Mouse (Mus musculus) frontal cortex, adult 2 months (tissue): ENCODE results near the gene Ncam1. TPM values are rescaled to one million over a fixed set of nuclear protein-coding genes. Genes with fewer than 3 reads are reported as not detected.

Experiments used
- DNase-seq, 2 experiments: peaks; one replicate each; pipeline ENCODE4 v3.0.0; 2022; ENCODE audit warnings: low spot score in 1 of 2; ENCODE audit errors: extremely low spot score in 1 of 2
- polyA plus RNA-seq: library from polyadenylated mRNA; depleted of rRNA; stranded (reverse); fragments of >200 nt; gene quantifications from 2 replicates; pipeline ENCODE4 v1.2.3, GENCODE M21; 2012

The Ncam1 gene
- polyA plus RNA-seq, 1 experiment, result 148 TPM

DNA sequence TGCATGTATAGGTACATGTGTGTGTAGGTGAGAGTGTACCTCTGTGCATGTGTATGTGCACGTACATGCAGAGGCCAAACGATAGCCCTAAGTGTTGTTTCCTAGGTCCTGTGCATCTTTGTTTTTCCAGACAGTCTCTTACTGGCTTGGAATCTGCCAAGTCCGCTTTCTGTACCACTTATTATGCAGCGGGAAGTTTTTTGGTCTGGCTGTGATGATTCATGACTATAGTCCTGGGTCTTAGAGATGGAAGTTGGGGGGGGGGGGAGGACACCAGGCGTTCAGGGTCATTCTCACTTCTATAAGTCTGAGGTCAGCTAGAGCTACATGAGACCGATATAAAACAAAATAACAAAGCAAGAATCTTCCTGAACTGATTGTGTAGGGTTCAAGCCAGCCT lies 173.8 kb downstream of the Ncam1 start:
- DNase-seq, result no peak

DNA sequence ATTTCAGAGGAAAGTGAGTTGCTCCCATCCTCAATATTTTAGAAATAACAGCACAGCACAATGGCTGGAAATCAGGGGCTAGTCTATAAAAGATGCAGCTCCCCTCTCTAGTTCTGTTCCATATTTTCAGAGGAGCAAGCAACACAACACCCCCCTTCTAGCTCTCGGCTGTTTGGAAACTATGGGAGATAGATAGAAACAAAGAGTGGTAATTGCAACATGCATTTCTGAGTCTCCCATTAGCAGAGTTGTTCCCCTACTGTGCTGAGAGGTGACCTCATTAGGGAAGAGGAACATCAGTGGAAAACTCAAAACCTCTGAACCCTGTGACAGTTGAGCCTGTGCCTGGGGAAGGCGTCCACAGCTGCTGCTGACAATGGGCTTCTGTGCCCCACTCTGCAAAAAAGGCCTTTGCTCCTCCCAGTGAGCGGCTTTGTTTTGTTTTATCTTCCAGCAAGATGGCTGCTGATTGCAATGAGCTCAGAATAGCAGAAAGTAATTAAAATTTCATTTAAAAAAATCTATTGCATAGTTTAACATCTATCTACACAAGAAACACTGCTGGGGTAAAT lies 174.7 kb downstream of the Ncam1 start:
- peak in 1 of 2 experiments; percentile 34 for DNase-seq

DNA sequence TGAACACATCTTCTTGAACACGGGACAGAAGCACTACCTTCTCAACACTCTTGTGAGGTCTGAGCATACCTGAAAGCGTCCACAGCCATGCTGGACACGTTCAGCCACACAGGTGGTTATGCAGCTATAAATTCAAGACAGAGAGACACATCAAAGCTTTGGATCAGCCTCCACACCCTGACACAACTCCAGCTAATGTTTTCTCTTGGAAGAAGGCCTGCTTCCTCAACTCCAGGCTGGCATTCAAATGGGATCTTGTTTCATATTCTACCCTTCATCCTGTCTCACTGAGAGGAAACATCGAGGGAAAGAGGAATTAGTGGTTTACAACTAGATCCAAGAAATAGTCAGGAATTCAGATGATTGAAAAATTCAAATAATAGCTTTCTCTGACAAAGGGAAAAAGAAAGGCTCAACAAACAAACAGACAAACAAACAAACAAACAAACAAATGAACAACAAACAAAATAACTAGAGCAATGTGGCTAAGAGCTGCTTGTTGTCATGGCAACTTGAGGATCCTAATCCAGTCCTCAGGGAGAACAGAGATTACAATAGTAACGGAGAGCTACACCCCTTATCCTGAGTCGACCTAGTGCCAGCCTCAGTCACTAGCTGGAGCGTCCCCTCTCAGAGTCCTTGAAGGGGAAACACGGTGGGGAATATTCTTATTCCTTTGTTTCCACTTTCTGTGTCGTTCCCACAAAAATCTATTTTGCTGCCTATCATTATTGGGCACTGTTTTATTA lies 175.6 kb downstream of the Ncam1 start:
- DNase-seq, result peak in 1 of 2 experiments; percentile 48

DNA sequence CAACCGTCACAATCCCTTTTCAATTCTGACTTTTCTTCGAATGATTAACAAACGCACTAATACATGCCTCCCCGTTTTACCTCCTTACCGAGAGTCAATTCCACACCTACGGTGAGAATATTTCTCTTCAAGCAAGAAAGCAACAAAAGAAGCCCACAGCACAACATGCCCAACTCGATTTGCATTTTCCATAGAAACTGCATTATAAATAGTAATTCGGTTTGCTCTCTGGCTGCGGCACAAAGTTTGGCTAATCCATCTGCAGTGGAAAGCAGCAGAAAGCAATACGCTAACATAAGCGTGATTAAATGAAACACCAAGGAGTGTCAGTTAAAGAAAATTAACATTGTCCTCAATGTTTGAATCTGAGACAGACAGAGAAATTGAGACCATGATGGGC lies 177.0 kb downstream of the Ncam1 start:
- peak in 1 of 2 experiments; percentile 60 for DNase-seq

DNA sequence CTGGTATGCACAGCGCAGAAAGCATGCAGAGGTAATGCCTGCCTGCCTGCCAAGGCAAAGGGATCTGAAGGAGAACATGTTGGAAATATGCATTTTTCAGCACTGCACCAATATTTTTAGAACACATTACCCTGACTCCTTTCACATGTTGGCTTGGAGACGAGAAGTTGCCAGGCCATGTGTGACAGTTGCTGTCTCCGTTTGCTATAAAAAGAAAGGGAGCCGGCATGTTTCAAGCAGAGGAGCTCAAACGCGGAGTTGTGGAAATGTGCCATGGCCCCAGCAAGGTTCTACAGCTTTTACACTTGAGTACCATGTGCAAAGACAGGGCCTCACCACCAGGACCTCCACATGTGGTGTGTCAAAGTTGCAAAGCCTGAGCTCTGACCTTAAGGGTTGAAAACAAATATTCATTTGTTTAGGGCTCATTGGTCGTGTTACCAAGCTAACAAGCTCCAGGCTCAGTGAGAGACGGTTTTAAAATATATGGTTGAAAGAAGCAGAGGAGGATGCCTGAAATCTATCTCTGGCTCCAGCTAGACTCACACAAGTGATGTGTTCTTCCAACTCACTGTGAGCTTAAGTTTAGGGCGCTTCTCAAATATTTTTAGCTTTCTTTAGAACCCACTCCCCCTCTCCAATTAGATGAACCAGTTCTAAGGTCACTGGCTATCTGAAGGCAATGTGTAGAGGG lies 179.9 kb downstream of the Ncam1 start:
- DNase-seq, result peak; percentile 68 to 71

DNA sequence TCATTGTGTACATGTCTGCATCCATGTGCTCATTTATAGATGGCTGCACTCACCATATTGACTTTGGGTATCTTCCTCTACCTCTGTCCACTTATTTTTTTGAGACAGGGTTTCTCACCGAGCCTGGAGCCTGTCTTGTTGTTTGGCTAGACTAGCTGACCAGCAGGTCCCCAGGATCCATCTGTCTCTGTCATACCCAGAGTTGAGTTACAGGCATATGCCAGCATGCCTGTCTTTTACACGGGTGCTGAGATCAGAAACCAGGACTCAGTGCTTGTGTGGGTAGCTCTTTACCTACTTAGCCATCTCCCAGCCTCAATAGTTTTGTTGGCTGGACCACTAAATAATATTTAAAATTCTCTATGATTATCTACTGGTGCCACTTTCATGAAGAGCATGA lies 180.5 kb downstream of the Ncam1 start:
- no peak for DNase-seq

DNA sequence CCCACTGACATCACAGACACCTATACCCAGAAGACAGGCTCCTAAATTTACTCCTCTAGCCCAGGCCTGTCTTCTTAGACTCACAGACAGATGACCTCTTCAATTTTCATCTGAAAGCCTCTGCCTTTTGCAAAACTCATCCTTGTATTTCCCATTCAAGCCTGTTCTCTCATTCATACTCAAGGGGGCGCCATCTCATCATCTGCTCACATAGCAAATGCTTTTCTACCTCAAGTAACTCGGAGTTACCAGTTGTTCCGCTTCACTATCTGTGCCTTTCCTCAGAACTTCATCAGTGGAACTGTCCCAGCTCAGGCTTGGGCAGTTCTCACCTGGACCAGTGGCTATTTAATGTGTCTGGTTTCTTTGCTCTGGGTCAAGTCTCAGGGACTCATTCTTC lies 181.5 kb downstream of the Ncam1 start:
- DNase-seq, result peak; percentile 50 to 88

DNA sequence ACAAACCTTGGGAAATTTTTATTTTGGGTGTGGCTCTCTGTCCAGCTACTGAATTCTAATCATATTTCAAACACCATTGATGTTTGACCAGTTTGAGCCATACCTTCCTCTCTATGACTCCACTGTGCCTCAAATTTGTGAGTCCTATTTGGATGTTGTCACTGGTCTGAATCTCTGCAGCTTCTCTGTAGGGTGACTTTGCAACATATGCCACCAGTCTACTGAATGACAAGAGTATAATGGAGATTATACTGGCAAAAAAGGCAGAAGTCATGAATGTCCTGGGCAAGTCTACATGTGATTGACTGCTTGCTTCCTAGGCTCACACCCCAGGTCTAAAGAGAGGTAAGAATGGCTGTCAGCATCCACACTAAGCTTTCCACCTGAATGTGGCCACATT lies 186.3 kb downstream of the Ncam1 start:
- DNase-seq, result no peak

DNA sequence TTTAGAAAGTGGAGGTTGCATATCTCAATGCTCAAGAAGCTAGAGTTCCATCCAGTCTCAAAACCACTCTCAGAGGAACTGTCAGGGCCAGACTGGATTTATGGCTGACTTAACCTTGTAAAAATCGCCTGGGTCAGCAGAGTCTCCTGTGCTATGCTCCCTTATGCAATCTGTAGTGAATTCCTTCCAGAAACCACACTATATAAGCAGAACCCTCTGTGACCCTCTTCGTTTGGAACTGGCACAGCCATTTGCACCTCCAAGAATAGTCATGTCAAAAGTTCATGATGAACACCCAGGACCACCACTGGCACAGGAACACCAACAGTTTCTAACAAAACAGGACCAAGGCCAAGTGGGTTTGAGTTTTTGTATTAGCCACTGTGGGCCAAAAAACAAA lies 190.5 kb downstream of the Ncam1 start:
- no peak for DNase-seq

DNA sequence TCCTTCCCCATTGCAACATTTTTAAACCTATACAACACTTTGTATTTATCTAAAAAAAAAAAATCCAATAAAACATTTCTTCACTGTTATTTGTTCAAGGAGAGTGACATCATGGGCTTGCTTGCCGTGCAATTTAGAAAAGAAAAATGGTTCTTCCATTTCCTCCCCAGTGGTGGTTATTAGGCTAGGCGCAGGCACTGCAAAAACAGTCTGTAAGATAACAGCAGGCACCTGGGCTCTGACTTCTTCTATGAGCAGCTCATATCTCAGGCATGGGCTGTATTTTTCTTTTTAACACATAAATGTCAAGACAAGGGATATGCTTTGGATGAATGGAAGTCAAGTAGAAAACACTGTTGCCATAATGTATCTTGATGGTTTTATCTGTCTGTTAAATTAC lies 192.0 kb downstream of the Ncam1 start:
- DNase-seq, result no peak

DNA sequence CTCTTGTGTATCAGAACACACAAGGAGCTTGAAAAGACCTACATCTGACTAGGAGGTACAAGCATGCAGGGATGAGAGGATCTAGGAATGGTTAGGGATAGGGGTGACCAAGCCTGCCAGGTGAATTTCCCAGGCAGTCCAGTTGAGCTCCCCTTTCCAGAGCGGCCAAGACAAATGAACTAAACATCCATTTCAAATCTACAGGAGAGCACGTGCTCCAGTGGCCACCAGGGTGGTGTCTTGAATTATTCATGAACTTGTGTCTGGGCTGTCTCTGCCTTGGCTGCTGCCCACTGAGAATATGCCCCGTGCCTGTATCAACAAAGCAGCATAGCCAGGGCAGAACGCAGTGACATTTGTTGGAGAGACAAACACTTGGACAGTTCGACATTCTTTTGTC lies 192.4 kb downstream of the Ncam1 start:
- DNase-seq, result no peak

DNA sequence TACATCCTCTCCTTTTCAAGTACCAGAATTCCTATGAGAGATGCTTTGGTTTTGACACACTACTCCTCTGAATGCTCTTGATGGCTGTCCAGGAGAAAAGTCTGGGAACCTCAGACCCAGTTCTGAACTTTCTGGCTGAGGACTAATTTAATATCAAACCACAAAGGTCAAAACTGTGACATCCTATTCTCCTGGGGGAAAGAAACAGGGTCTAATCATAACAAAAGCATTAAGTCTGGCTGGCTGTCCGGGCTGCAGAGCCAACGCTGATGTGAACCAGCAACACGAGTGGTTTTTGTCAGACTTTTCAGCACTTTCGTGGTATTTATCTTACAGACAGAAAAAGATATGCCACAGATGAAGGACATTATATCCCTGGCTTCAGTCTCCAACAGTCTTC lies 192.9 kb downstream of the Ncam1 start:
- DNase-seq, result no peak

DNA sequence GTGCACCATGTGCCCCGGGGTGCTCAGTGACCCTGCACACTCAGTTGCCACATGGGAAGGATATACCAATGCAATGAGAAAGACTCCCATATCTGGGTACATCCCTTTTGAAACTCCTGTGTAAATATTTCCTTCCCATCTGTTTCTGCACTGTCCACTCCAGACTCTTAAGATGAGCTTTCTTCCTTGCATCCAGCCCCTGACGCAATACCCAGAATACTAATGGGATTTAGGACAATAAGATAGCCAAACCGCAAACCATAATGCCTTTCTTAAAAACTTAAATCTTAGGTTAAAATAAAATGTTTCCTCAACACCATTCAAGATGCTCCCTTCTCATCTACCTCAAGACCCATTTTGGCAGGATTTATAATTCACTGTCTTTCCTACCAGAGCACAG lies 193.4 kb downstream of the Ncam1 start:
- no peak for DNase-seq

DNA sequence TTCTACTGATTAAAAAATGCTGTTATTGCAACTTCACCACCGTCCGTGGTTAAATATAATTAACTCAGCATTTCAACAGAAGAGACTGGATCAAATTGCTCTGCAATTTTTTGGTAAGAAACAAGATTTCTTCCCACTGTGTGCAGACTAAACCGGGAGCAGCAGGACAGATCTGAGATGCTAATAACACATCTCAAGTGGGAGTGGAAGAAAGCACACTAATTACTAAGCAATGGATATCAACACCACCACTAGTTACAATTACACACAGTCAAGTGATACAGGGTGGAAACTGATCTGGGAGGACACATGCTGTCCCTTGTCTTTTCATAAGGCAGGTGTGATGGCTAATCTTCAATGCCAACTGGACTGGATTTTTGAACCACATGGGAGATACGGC lies 197.5 kb downstream of the Ncam1 start:
- DNase-seq, result no peak

DNA sequence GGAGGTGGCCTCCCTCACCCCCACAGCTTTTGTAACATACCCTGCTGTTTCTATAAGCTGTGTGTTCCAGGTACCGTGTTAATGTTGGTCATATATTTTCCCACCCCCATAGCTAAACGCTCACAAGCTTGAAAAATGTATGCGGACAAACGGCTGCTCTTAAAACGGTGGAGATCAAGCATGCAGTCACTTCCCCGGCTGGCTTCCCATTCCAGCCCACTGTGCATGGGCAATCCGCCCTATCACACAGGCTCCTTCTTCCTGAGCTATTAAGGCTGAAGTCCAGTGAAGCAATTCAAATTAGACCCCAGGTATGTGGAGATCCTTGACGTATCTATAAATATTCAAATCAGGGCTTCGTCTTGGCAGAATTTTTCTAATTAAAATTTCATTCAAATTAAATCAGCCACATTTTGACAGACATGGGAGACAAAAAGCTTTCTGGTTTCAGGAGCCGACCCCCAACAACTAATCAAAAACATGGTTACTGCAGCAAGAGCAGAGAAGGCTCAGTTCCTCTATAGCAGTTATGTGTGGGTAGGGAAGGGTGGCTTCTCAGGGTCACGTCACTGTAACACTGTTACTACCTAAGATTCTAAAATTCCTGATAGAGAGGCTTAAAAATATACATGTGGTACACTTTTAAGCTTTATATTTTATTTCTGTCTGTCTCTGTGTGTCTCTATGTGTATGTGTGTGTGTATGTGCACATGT lies 202.9 kb downstream of the Ncam1 start:
- no peak for DNase-seq

DNA sequence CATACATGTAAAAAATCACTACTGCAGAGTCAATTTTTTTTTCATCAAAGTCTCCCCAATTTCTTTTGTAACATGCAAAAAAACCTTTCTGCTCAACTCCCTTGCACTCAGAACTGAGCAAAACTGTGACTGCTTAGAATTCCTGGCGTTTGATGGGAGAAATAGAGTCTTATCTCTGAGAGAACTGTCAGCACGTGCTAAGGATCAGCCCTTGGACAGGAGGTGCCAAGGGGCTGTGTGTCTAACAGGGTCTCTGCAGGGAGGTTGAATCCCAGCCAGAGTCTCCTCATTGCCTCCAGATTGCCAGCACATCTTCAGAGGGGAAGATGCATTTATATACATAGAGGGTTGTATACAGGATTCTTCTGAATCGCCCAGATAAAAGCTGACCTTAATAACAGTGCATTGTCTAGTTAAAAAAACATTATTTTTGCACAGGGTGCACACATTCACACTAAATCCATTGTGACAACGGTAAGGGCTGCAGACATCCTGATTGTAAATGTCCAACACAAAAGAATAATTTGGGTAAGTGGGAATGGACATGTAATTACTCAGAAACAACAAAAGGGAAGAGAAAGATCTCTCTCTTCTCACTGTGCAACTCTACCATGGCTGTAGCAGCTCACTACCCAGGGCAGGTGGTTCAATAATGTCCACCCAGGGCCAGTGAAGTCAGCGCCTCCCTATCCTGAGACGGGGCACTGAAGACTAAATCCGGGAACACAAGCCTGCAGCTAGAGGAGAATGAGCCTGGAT lies 203.7 kb downstream of the Ncam1 start:
- no peak for DNase-seq

DNA sequence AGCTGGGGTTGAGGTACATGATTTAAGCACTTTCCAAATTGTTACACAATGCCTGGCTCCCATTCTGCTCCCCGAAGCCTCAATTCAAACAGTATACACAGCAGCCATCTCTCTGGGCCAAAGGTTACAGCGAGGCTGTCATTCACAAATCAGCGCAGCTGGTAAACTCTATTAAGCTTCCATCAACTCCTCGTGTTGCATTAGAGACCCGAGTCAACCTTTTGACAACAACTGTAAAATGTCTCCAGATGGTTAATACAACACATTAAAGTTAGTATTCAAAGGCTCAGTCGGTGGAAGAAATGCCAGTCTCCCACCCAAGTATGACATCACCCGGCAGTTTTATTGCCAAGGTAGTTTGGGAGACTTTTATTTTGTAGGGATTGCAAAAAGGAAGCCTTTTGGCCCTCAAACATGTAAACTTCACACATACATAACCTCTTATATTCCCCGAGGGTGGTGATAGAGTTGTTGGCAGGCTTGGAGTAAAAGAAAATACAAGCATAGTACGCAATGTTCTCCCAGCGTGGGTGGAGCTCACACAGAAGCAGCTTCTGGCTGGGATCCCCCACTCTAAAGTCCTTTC lies 204.7 kb downstream of the Ncam1 start:
- peak in 1 of 2 experiments; percentile 59 for DNase-seq

DNA sequence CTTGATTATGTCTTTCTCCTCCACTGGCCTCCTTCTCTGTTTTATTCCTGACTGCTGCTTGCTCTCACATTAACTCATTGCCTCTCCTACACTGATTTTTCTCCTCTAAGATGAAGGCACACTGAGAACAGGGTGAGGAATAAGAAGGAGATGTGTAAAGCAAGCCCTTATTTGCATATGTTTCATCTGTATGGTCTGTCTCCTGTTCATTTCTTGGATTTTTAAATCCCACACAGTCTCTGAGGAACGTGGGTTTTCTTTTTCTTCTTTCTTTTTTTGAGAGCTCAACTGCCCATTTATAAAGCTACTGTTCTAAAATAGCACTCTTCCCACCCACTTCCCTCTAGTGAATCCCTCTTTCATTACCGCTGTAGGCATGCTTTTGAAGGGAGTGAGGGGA lies 206.7 kb downstream of the Ncam1 start:
- DNase-seq, result peak; percentile 35 to 62

DNA sequence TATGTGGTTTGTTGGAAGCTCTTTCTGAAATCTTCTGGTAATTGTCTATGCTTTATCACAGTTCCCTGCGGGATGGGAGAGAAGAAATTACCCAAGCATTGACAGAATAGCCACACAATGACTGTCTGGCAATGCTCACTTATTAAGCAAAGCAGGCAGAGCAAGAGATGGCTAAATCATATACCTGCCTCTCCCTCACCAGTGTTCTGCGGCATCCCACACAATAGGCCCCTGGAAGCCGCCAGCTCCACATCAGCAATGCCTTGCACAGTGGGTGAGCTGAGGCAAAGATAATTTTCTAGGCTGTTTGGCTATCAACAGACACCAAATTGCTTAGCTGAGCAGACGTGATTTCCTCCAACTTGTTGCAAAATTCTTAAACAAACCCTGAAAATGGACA lies 208.5 kb downstream of the Ncam1 start:
- no peak for DNase-seq

DNA sequence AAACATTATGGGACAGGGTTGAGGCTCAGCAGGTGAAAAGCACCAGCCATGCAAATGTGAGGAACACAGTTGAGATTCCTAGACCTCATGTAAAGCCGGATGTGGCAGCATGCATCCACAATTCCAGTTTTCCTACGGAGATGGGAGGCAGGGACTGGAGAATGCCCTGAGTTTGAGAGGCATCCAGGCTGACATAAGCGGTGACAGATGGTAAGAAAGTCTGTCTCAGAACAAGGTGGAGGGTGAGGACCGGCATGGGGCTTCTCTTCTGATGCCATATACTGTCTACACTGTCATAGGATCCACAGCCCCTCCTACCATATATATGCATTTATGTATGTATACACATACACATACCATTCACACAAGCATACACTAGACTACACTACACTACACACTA lies 221.6 kb downstream of the Ncam1 start:
- DNase-seq, result no peak
